Mouse (Mus musculus): ENCODE data around the gene Kdsr.

- TF ChIP-seq CTCF (IDR thresholded peaks at IDR 0.05; ENCODE audit: extremely low read depth, insufficient read depth, low read length) (no peak), POLR2A (IDR thresholded peaks at IDR 0.05; ENCODE audit: extremely low read depth, insufficient read depth, low read length) (no peak)
Measured at GRCm38 (mm10) chr1:106764281-106764680, 4.8 kb upstream of the Kdsr start.
